Mouse (Mus musculus) midbrain, embryonic 11.5 days (tissue): ENCODE data around the gene Actl6b. TPM values are rescaled to one million over a fixed set of nuclear protein-coding genes. Genes with fewer than 3 reads are reported as not detected.

Experiments
- ATAC-seq: fragments of 200-750 bp; cut with Nextera tagmentation; 2 replicates; pipeline ENCODE4 v1.8.0; 2017; ENCODE audit warnings: moderate TSS enrichment, moderate library complexity; ENCODE audit not compliant: low FRiP score
- DNase-seq: peaks from one replicate; pipeline ENCODE4 v3.0.0; 2015; ENCODE audit warnings: low spot score; ENCODE audit errors: missing footprints
- H3K27ac ChIP-seq: fragments of 300-500 bp; sonication (generic); 2 replicates; pipeline ENCODE4 v1.5.1; 2014; ENCODE audit warnings: low read depth, low read length
- H3K27me3 ChIP-seq: fragments of 300-500 bp; sonication (generic); 2 replicates; pipeline ENCODE4 v1.6.1; 2014; ENCODE audit warnings: mild to moderate bottlenecking, low read length, moderate library complexity, mixed read lengths; ENCODE audit not compliant: control insufficient read depth, insufficient read depth
- H3K36me3 ChIP-seq: fragments of 300-500 bp; sonication (generic); 2 replicates; pipeline ENCODE4 v1.6.1; 2014; ENCODE audit warnings: mild to moderate bottlenecking, low read length, moderate library complexity, mixed read lengths; ENCODE audit not compliant: control insufficient read depth, insufficient read depth
- H3K4me1 ChIP-seq: fragments of 300-500 bp; sonication (generic); 2 replicates; pipeline ENCODE4 v1.6.1; 2014; ENCODE audit warnings: low read length; ENCODE audit not compliant: control insufficient read depth, insufficient read depth
- H3K4me2 ChIP-seq: fragments of 300-500 bp; sonication (generic); 2 replicates; pipeline ENCODE4 v1.6.1; 2014; ENCODE audit warnings: mild to moderate bottlenecking, moderate library complexity
- H3K4me3 ChIP-seq: fragments of 300-500 bp; sonication (generic); 2 replicates; pipeline ENCODE4 v1.5.1; 2014; ENCODE audit warnings: low read depth, low read length
- H3K9ac ChIP-seq: fragments of 300-500 bp; sonication (generic); 2 replicates; pipeline ENCODE4 v1.6.1; 2014; ENCODE audit warnings: low read length
- H3K9me3 ChIP-seq: fragments of 300-500 bp; sonication (generic); 2 replicates; pipeline ENCODE4 v1.6.1; 2016; ENCODE audit warnings: low read length; ENCODE audit not compliant: control insufficient read depth
- WGBS: fragments of 180-500 bp; shearing (Covaris S2); extraction: QIAGEN DNeasy Blood & Tissue Kit; methylation state at CpG from one replicate; pipeline ENCODE4 v1.1.7; 2014; 5-methylcytosine and 5-hydroxymethylcytosine counted together
- polyA plus RNA-seq: library from polyadenylated mRNA; unstranded; fragments of >200 nt; fragmentation: Nextera tagmentation; extraction: Ambion mirVana; gene quantifications from 2 replicates; pipeline ENCODE4 v1.2.1, GENCODE M21; 2014

The Actl6b gene
- polyA plus RNA-seq, result 30.6 and 31.1 TPM in 2 replicates

DNA sequence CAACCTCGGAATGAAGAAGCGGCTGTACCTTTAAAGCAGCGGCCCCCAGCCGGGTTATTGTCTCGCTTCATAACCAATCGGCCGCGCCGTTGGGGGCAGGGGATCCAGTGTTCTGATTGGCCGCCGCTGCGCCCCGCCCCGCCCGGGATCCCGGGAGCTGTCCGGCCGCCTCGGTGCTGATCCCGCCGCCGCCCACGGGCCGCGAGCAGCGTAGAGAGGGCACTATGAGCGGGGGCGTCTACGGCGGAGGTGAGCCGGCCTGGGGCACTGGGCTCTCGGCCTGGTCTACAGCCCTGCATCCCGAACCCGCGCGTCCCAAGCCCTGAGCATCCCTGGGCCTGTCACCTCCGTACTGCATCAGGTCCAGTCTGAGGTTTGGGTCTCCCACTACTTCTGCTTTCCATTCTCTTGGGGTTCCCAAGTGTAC, at the start of gene Actl6b:
Gene Actl6b, plus strand, starts transcription at position 107 of the 427 bp plus-strand sequence.
- Histone ChIP-seq H3K9ac (peak within 1 kb of the TSS; percentile 49), H3K27me3 (no peaks in the 10 kb centered on the region), H3K36me3 (no peaks in the 10 kb centered on the region), H3K9me3 (no peaks in the 10 kb centered on the region), H3K4me3 (peak within 1 kb of the TSS; percentile 33), H3K4me2 (peak within 1 kb of the TSS; percentile 39), H3K27ac (no peak within 1 kb of the TSS), H3K4me1 (no peaks in the 10 kb centered on the region)
- WGBS, result 2% methylated on average over 37 of the region's 37 CpGs
- peak; percentile 94 for ATAC-seq
- peak; percentile 97 for DNase-seq

DNA sequence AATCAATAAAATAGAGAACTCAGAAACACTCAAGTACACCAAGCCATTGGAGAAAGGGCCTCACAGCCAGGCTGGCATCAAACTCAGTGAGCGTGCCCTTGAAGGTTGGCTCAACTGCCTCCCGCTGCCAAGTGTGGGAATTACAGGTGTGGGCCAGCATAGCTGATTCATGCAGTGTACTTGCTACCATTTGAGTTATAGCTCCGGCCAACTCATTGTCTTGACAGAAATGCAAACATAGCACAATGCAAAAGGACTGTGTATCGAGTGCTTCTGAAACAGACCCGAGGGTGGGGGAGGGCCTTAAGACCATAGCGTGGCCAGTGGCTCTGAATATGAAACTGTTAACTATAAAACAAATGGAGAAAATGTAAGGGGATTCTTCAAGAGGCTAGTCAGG, 49.3 kb upstream of the Actl6b start:
- no peaks in the 10 kb centered on the region for H3K36me3 ChIP-seq
- ATAC-seq, result no peak
- no peaks in the 10 kb centered on the region for H3K9me3 ChIP-seq
- H3K4me2 ChIP-seq, result no peak overlapping the region
- H3K4me1 ChIP-seq, result peaks cover 9% of the 10 kb centered on the region
- H3K4me3 ChIP-seq, result no peak overlapping the region
- H3K9ac ChIP-seq, result no peak overlapping the region
- no peak for DNase-seq
- H3K27me3 ChIP-seq, result no peaks in the 10 kb centered on the region
- WGBS, result 89% methylated on average over 6 of the region's 6 CpGs
- no peak overlapping the region for H3K27ac ChIP-seq

DNA sequence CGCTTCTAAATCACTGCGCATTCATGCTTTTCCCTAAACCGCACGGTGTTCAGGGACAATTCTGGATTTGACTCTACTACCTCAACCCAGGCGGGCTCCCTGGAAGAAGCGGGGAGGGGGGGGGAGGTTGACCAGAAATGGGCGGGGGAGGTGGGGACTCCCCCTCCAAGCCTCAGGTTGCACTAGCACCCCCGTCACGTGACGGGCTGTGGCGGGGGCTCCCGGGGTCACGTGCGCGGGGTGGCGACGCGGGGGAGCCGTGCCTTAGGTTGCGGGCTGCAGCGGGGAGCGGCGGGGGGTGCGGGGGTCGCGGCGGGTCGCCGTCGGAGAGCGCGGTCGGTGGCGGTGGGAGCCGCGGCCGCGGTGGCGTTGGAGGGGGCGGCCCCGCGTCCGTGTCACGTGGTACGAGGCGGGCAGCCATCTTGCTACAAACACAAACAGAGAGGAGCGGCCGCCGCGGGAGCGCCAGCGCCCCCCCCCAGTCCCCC, 43.3 kb upstream of the Actl6b start:
- H3K36me3 ChIP-seq, result no peaks in the 10 kb centered on the region
- peak; percentile 85 for ATAC-seq
- H3K4me2 ChIP-seq, result peak overlapping the region; percentile 92
- DNase-seq, result peak; percentile 94
- peak overlapping the region; percentile 99 for H3K9ac ChIP-seq
- H3K4me1 ChIP-seq, result peaks cover 26% of the 10 kb centered on the region
- 2% methylated on average over 24 of the region's 52 CpGs for WGBS
- H3K4me3 ChIP-seq, result peak overlapping the region; percentile 100
- peak overlapping the region; percentile 79 for H3K27ac ChIP-seq
- no peaks in the 10 kb centered on the region for H3K27me3 ChIP-seq
- no peaks in the 10 kb centered on the region for H3K9me3 ChIP-seq

DNA sequence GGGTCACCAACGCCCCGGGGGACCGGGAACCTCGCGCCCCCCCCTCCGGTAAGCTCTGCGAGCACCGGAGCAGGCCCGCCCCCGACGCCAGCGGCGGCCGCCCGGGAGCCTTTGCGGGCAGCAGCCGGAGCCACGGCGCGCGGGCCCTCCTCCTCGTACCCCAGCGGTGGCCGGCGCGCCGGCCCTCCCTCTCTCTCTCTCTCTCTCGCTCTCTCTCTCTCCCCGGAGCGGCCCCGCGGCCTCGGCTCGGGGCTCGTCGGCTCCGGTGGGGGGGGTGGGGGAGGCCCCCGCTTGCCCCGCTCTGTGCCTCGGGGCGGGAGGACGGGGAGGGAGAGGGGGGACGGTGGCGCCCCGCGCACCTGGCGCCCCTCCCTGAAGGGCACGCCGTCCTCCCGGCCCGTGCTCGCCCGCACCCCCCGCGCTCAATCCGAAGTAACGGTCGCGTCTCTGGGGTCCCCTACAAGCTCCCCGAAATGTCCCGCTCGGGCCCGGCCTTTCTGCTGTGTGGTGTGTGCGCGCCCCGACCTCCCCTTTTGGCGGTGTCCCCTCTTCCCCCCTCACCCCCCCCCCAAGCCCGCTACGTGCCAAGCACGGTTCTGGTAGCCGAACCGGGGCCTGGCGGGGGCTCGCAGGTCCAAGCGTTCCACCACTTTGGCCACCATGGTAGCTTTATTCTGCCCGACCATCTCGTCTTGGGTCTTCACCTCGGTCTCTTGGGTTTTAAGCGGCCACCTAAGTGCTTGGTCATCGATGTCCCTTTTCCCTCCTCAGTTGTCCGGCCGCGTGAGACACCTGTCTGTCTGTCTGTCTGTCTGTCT, 42.5 kb upstream of the Actl6b start:
- Histone ChIP-seq H3K36me3 (no peaks in the 10 kb centered on the region), H3K4me1 (peaks cover 26% of the 10 kb centered on the region), H3K4me2 (peak overlapping the region; percentile 92), H3K9ac (peak overlapping the region; percentile 99), H3K9me3 (no peaks in the 10 kb centered on the region), H3K4me3 (peak overlapping the region; percentile 100), H3K27ac (peak overlapping the region; percentile 79), H3K27me3 (no peaks in the 10 kb centered on the region)
- under 1% methylated on average over 49 of the region's 83 CpGs for WGBS
- peak; percentile 65 for ATAC-seq
- DNase-seq, result peak; percentile 91

DNA sequence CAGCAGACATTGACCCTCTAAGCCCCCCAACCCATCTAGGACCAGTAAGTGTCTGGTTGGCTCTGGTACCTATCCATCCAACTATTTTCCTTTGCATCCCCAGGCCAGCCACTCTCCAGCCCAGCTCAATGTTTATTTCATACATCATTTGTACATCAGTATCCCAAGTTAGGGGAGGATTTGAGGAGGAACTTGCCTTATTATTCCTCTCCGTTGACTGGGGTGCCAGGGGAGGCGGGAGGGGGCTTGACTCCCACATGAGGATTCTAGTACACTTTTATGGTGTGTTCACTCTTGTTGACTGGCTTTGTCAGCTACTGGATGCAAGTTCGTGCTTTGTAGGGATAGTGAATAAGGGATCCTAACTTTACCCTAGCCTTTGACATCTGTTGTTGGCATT, 41.6 kb upstream of the Actl6b start:
- Histone ChIP-seq H3K27me3 (no peaks in the 10 kb centered on the region), H3K9ac (peak overlapping the region; percentile 99), H3K4me2 (peak overlapping the region; percentile 92), H3K4me1 (peaks cover 26% of the 10 kb centered on the region), H3K9me3 (no peaks in the 10 kb centered on the region), H3K27ac (no peak overlapping the region), H3K36me3 (no peaks in the 10 kb centered on the region), H3K4me3 (peak overlapping the region; percentile 100)
- no peak for DNase-seq
- WGBS, result 73% methylated on average over 3 of the region's 3 CpGs
- ATAC-seq, result no peak

DNA sequence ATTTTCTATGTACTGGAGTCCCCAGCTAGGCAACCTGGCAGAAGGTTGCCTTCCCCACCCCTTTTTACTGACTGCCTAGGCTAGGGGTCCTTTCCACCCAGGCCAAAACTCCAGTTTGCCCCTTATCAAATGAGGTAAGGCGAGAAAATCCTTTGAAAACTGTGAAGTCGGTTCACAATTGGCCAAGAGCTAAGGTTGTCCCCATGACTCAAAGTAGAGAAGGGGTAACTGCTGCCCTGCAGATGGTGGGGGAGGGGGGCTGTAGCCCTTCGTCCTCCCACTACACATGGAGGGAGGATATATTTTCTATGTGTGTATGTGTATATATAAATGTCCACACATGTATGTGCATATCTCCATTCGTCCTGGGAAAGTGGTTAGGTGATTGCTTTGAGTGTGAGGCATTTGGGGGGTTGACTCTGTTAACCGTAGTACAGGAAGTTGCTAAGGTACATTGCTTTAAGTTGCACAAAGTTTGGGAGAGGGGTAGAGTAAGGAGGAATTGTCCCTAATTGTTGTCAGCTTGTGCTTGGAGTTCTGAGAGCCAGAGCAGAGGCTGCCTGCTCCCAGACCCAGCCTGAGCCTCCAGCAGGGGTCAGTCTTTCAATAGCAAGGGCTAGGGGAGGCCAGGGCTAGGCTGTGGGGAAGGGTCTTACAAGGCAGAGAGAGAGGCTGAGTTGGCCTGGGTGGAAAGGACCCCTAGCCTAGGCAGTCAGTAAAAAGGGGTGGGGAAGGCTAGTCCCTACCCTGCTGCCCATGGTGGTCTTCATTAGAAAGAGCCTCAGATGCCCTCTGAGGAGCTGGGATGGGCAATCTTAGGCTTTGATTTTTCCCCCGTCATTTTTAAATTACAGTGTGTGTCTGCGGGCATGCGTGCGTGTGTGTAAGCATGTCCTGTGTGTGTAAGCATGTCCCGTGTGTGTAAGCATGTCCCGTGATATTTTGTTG, 40.2 kb upstream of the Actl6b start:
- H3K9ac ChIP-seq, result 0 out of 2 replicates have a peak overlapping the region, but pooled peaks have one; percentile 17
- H3K27ac ChIP-seq, result no peak overlapping the region
- H3K27me3 ChIP-seq, result no peaks in the 10 kb centered on the region
- no peaks in the 10 kb centered on the region for H3K9me3 ChIP-seq
- DNase-seq (peak; percentile 91), ATAC-seq (peak; percentile 63)
- no peak overlapping the region for H3K4me3 ChIP-seq
- peaks cover 2% of the 10 kb centered on the region; the same call in 1 of the 2 replicates for H3K36me3 ChIP-seq
- no peak overlapping the region for H3K4me2 ChIP-seq
- H3K4me1 ChIP-seq, result peaks cover 26% of the 10 kb centered on the region
- WGBS, result 82% methylated on average over 11 of the region's 11 CpGs

DNA sequence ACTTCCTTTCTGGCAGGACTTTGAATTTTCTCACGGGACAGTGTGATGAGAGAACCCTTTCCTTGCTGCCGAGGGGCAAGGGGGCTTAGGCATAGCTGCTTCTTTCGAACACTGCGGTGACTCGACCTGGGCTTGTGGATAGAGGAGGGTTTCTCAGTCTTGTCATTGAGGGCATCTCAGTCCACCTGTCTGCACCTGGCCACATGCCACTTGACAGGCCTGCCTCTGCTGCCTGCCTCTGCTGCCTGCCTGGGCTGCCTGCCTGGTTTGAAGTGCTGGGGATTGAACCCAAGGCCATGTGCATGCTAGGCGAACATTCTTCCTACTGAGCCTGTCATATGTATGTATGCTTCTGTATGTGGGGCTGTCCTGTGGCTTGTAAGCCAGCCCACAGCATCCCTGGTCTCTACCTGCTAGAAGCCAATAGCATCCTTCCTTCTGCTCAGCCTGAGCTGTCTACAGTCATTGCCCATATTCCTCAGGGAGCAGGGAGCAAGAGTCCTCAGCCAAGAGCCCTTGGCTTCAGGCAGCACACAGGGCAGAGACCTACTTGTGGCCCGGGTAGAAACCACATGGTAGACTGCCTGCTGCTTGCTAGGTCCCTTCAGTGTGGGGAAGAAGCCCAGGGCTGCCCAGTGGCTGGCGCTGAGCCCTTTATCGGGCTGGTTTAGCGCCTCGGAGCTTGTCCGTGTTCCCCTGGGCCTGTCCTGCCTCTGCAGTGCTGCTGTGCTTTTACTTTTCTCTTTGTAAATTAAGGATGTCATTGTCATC, 39.2 kb upstream of the Actl6b start:
- 90% methylated on average over 12 of the region's 12 CpGs for WGBS
- Histone ChIP-seq H3K36me3 (peaks cover 2% of the 10 kb centered on the region; the same call in 1 of the 2 replicates), H3K4me2 (no peak overlapping the region), H3K4me1 (peaks cover 26% of the 10 kb centered on the region), H3K9me3 (no peaks in the 10 kb centered on the region), H3K27ac (no peak overlapping the region), H3K9ac (0 out of 2 replicates have a peak overlapping the region, but pooled peaks have one; percentile 24), H3K27me3 (no peaks in the 10 kb centered on the region), H3K4me3 (no peak overlapping the region)
- DNase-seq (no peak), ATAC-seq (no peak)

DNA sequence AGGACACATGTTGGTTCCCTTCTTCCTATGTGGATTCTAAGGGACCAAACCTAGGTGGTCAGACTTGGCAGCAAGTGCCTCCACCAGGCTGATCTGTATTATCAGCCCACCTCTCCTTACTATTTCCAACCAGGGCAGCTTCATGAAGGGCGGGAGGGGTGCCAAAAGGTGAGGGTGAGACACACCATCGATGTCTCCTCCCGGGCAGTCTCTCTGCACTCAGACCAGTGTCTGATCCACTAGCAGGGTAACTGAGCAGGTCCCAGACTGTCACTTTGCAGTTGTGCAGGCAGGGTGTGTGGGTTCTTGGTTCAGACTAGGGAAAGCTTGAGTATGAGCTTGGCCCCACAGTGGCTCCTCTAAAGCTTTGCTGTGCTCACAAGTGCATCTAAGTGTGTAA, 38.5 kb upstream of the Actl6b start:
- Histone ChIP-seq H3K4me2 (no peak overlapping the region), H3K36me3 (peaks cover 4% of the 10 kb centered on the region), H3K9ac (no peak overlapping the region), H3K27me3 (no peaks in the 10 kb centered on the region), H3K9me3 (no peaks in the 10 kb centered on the region), H3K4me3 (no peak overlapping the region), H3K4me1 (peaks cover 26% of the 10 kb centered on the region), H3K27ac (no peak overlapping the region)
- ATAC-seq, result no peak
- no peak for DNase-seq
- 92% methylated on average over 3 of the region's 3 CpGs for WGBS
